Mouse (Mus musculus): ENCODE data around the gene 2510039O18Rik.
A peak's percentile ranks its signal among the peaks of the same experiment; 100 is the strongest.

The 2510039O18Rik gene

DNA sequence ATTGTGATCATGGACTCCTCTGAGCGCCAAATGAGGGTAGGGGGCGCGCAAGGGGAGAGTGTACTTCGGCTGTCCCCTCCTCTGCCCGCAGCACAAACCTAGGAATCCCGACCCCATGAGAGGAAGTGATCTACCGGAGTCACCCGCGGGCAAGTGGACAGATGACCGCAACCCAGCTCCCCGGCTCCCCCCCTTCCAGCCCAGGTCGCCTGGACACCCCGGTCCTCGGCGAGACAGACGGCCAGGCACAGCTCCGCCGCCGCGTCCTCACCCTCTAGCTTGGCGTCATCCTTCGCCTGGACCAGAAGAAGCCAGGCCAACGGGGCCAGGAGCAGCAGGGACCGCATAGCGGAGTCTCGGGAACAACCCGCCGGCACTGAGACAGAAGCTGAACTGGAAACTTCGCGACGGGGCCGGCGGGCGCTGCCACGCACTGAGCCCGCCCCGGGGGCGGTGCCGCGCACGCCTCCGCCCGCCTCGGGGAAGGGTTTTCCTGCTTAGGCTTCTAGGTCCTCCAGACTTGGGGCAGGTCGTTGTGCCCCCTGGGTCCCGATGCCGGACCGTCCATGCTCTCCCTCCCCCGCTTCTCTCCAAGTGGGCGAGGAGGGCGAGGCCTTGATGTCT lies 4.3 kb upstream of the 2510039O18Rik start, which contains the start of gene Plod1:
Plod1 (minus strand) TSS at position 437 of the 624 bp plus-strand sequence.
- peak; percentile 78 for DNase-seq (ENCODE audit: low read depth, low spot score)

DNA sequence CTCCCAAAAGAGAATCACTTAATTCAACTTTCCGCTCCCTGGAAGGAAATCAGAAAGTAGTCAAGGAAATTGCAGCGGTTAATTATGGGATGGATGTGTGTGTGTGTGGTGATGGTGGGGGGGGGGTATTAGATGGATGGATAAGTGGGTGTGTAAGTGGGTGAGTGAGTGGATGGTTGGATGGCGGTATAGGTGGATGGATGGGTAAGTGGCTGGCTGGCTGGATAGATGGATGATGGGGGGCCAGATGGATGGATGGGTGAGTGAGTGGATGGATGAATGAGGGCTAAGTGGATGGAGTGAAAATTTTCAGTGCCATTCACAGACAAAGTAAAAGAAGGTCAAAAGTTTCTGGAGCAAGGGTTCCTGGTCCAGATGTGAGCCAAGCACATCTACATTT lies 3.7 kb upstream of the 2510039O18Rik start:
- DNase-seq (ENCODE audit: low read depth, low spot score), result no peak

DNA sequence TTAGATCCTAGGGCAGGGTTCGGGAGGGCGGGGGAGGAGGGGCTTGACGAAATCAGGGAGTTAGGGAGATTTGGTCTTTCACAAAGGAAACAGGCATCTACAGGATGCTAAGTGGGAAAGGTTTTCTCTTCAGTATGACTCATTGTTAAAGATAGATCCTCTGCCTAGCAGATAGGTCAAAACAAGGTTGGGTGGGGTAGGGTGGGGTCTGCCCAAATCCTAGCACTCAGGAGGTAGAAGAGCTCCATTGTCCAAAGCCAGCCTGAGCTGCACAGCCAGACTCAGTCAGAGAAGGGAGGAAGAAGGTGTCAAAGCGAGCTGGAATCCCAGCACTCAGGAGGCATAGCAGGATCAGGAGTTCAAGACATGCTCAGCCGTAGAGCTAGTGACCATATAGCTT lies 3.2 kb upstream of the 2510039O18Rik start:
- DNase-seq (ENCODE audit: low read depth, low spot score), result peak; percentile 81

- DNase-seq (ENCODE audit: low read depth, low spot score), result no peak
Observed at GRCm38 (mm10) chr4:147938148-147939096, 2.3 kb upstream of the 2510039O18Rik start.

DNA sequence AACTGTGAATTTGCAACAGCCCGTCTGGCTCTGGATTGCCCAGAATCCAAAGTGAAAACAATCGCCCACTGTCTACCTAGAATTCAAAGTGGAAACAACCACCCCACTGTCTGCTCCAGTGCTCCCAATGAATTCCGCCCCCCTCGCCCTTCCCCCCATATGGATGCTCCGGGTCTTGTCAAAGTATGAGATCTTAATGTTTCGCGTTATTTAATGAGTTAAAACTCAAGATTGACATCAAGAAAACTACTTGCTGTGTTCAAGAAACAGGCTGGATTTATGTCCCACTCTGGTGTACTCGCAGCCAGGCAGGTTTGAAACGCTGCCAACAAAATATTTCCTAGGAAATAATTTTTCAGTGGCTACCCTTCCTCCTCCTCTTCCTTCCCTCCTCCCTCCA lies 584 bp upstream of the 2510039O18Rik start:
- DNase-seq (ENCODE audit: low read depth, low spot score), result no peak

DNA sequence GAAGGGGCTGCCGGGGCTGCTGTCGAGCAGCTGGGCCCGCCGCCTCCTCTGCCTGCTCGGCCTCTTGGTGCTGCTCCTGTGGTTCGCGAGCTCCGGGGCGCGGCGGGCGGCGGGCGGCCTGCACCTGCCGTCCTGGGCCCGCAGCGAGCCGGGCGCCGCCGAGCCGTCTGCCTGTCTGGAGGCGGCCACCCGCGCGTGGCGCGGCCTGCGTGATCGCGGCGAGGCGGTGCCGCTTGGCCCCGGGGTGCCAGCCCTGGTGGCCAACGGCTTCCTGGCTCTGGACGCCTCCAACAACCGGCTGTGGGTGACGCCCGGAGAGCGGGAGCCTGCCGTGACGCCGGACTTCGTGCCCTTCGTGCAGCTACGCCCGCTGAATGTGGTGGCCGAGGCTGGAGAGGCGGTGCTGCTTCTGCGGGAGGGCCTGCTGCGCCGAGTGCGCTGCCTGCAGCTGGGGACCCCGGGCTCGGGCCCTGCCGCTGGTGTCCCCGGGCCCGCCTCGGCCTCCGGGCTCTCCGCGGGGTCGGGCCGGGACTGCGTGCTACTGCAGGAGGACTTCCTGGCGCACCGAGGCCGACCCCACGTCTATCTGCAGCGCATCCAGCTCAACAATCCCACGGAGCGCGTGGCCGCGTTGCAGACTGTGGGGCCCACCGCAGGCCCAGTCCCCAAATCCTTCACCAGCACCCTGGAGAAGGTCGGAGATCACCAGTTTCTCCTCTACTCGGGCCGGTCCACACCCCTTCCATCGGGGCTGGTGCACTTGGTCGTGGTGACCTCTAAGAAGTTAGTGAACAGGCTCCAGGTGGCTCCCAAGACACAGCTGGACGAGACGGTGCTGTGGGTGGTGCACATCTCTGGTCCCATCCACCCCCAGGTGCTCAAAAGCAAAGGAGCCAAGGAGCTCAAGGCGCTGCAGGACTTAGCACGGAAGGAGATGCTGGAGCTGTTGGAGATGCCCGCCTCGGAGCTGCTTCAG lies 638 bp downstream of the 2510039O18Rik start:
- DNase-seq (ENCODE audit: low read depth, low spot score), result peak; percentile 42

DNA sequence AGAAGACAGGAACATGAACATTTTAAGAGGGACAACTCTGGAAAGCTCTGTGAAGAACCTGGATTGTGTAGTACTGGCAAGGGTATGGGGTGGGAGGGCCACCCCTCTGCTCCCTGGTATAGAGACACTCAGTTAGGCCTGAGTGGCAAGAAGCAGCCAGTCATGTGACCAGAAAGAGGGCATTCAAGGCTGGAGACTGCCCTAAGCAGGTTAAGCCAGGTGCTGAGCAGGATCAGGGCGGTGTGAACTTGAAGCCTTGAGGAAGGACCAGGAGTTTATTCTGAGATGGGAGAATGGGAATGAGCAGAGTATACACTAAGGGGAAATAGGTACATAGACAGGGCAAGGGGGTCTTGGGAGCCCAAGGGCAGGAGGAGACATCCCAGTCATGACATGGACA lies 2.3 kb downstream of the 2510039O18Rik start:
- peak; percentile 71 for DNase-seq (ENCODE audit: low read depth, low spot score)

DNA sequence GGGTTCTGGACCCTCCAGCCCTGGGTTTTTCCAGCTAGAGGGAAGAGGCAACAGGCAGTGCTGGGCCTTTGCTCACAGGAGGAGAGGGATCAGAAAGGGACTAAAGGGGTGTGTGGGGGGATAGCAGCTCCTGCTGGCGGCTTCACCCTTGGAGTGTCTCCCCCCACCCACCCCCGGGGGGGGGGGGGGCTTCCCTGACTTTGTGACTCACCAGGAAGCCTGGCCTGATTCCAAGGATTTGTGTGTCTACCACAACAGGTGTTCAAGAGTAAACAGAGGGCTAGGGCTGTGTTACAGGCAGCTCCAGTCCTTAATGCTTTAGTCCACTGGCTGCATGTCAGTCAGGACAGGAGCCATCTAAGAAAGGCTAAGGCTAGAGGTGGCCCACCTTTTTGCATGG lies 6.8 kb downstream of the 2510039O18Rik start:
- no peak for DNase-seq (ENCODE audit: low read depth, low spot score)

- peak; percentile 82 for DNase-seq (ENCODE audit: low read depth, low spot score)
Observed at GRCm38 (mm10) chr4:147953590-147953989, 12.9 kb downstream of the 2510039O18Rik start.

- peak; percentile 67 for DNase-seq (ENCODE audit: low read depth, low spot score)
Observed at GRCm38 (mm10) chr4:147957141-147957540, 16.4 kb downstream of the 2510039O18Rik start.

DNA sequence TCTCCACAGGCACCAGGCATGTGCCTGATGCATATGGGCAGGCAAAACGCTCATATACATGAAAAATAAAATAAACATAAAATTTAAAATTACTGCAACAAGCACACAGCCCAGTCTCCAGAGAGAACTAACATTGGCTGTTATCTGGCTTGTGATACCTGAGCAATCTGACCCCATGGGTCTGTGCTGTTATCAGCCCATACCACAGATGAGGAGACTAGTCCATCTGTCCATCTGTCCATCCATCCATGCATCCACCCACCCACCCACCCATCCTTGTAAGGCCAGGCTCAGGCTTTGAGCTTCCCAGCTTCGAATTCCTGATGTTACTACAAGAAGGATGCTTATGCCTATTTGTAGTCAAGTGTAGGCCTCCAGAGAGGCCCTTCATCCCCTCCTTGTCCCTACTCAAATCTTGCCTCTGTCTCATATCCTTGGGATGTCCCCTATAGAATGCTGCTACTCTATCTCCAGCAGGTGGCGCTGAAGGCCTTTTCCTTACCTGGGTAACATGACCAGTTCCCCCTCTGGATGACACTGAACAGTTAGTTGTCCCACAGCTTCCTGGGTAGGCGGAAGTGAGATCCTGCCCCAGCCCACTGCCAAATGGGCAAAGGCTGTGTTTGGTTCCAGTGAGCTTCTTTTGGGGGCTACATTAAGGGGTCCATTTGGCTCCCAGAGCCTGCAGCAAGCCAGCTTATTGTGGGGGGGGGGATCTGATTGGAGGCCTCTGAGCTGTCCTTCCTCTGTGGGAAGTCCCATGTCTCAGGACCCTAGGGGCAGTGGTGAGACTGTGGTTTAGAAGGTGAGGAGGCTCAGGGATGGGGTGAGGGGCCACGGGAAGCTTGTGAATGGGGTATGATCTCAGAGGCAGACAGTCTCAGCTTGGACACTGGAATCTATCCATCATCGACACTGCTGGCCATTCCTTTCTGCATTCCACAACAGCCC lies 19.5 kb downstream of the 2510039O18Rik start:
- peak; percentile 91 for DNase-seq (ENCODE audit: low read depth, low spot score)

DNA sequence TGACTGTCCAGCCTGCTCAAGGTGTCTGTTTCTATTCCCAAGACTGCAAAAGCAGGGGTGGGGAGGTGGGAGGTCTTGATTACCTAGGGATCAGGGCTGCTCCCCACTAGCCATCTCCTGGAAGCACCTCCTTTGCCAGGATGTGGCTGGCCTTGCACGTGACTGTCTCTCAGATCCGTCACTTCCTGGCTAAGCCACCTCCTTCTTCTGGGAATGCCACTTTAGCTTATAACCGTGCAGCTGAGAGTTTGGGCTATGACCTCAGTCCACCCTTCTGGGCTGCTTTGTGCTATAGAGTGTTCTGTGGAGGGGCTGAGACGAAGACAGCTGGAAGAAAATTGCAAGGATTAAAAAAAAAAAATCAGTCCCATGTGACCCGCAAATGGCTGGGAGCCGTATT lies 22.1 kb downstream of the 2510039O18Rik start:
- DNase-seq (ENCODE audit: low read depth, low spot score), result peak; percentile 44

DNA sequence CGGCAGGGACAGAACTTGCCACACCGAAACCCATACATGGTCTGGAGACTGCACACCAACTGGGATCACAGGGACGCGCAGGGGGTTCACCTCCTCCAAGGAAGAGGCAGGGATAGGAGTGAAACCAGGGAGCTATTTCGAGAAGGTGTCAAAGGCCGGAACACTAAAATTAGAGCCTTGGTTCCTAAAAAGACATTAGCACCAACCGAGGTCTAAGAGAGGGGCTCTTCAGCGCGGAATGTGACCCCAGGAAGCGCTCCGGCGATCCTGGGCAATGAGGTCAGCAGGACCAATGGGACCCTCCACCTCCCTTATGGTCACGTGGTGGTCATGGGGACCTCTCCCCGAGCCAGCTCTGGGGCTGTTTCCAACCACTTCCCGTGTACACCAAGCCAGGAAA lies 22.9 kb downstream of the 2510039O18Rik start:
- DNase-seq (ENCODE audit: low read depth, low spot score), result no peak

GRCm38 (mm10) chr4:147965712-147966111 lies 25.0 kb downstream of the 2510039O18Rik start:
- no peak for DNase-seq (ENCODE audit: low read depth, low spot score)

GRCm38 (mm10) chr4:147968816-147969215 lies 28.1 kb downstream of the 2510039O18Rik start:
- DNase-seq (ENCODE audit: low read depth, low spot score), result no peak

GRCm38 (mm10) chr4:147969337-147969736 lies 28.6 kb downstream of the 2510039O18Rik start:
- DNase-seq (ENCODE audit: low read depth, low spot score), result no peak

DNA sequence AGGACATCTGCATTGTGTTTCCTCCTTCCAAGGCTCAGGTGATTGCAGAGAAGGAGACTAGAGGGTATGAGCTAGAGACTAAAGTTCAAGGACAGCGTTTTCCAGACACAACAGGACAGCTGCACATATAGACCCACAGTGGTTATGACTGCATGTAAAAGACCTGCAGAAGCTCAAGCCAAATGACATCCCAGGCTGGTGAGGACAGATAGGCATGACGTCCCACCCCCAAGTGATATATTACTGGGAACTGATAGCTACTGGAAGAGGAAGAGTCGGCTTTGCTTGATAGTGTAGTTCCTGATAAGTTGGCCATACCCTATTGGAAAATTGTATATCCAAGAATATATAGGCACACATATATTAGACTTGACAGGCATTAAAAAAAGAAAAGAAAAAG lies 35.5 kb downstream of the 2510039O18Rik start:
- no peak for DNase-seq (ENCODE audit: low read depth, low spot score)

DNA sequence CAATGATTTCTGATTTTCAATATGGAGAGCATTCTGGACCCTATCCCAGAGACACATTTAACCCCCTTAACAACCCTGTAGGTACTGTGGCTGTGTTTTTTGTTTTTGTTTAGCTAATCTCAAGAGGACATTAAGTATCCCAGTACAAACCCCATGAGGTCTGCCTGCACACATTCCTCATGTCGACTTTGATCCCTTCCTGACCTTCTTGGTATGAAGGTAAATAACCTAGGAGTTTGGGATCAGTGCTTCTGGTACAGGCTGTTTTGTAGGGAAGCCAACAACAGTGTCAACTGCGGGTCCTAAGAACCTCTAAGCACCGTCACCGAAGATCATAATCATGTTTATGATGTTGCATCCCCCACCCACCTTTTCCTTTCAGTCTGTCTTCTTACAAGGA lies 37.0 kb downstream of the 2510039O18Rik start:
- no peak for DNase-seq (ENCODE audit: low read depth, low spot score)

DNA sequence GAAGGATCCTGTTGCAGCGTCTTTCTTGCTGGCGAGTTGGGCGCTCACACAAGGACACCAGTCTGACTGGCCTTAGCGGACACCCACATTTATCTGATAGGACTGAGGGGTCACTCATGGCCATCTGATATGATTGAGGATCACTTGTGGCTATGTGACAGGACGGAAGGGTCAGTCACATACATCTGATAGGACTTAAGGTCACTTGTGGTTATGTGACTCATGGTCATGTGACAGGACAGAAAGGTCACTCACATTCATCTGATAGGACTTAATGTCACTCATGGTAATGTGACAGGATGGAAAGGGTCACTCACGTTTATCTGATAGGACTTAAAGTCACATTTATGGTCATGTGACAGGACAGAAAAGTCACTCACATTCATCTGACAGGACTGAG lies 37.7 kb downstream of the 2510039O18Rik start:
- DNase-seq (ENCODE audit: low read depth, low spot score), result no peak

- no peak for DNase-seq (ENCODE audit: low read depth, low spot score)
Observed at GRCm38 (mm10) chr4:147979441-147979860, 38.8 kb downstream of the 2510039O18Rik start.
